Mouse (Mus musculus): Measurements from ENCODE around the gene Pde4a. TPM values are rescaled to one million over a fixed set of nuclear protein-coding genes. Genes with fewer than 3 reads are reported as not detected.
"Not testable (repeated sequence)": the region's sequence is repeated elsewhere in the genome, so short reads cannot be mapped to it uniquely, and the experiment has no call there.

Gene Pde4a
- polyA plus RNA-seq, 1 experiment from 2014 or later = 12.8 TPM

DNA sequence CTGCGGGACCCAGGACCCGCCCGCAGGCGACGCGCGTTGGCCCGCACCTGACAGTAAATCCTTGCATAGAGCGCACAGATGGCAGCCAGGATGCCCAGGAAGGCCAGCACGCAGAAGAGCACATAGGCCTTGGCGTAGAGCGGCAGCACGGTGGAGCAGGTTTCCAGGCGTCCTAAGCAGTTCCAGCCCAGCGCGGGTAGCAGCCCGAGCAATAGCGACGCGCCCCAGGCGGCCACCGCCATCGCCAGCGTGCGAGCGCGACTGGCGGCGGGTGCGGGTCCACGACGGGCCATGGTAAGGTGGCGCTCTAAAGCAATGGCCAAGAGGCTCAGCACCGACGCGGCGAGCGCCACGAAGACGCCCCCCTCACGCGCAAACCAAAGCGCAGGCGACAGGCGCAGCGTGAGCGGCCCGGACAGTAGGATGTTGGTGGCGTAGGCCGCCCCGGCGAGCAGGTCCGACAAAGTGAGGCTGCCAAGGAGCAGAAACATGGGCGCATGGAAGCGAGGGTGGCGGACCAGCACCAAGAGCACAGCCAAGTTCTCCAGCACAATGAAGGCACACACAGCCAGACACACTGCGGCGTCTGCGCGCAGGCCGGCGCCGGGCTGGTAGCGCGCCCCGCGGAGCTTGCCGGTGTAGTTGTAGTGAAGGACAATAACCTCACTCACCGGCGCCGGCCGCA lies 79.1 kb downstream of the Pde4a start:
- Histone ChIP-seq H3K9ac (peak overlapping the region; percentile 48), H3K4me3 (replicated peaks) (peak overlapping the region; percentile 43), H3K4me1 (peaks cover 23% of the 10 kb centered on the region), H3K27me3 (peaks cover 90% of the 10 kb centered on the region), H3K9me3 (no peaks in the 10 kb centered on the region), H3K27ac (no peak overlapping the region), H3K36me3 (replicated peaks) (no peaks in the 10 kb centered on the region), H3K4me2 (peak overlapping the region; percentile 69)
- ATAC-seq (ENCODE audit: low FRiP score) = no peak; the same call in 1 of the 2 replicates
- WGBS = under 1% methylated on average over 72 of the region's 72 CpGs

GRCm38 (mm10) chr9:21245113-21245487 lies 79.6 kb downstream of the Pde4a start:
- H3K27ac ChIP-seq = no peak overlapping the region
- H3K4me3 ChIP-seq (replicated peaks) = peak overlapping the region; percentile 43
- peaks cover 21% of the 10 kb centered on the region for H3K4me1 ChIP-seq
- no peak for ATAC-seq (ENCODE audit: low FRiP score)
- H3K4me2 ChIP-seq = peak overlapping the region; percentile 69
- peaks cover 94% of the 10 kb centered on the region for H3K27me3 ChIP-seq
- H3K9ac ChIP-seq = peak overlapping the region; percentile 48
- no peaks in the 10 kb centered on the region for H3K9me3 ChIP-seq
- under 1% methylated on average over 16 of the region's 16 CpGs for WGBS
- H3K36me3 ChIP-seq (replicated peaks) = no peaks in the 10 kb centered on the region

DNA sequence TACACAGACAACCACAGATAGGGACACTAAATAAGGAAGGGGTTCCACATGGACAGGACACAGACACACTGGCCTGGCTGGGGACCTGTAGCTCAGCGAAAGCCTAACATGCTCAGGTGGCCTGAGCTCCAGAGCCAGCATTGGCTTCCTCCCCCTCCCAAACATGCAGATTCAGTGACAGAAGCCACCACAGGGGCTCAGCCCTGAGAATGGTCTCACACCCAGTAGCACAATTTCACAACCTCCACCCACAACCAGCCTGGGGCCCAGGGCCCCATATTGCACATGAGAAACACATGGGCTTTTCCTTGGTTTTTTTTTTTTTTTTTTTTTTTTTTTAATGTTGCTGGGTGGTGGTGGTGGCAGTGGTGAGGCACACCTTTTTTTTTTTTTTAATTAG lies 80.8 kb downstream of the Pde4a start:
- peaks cover 97% of the 10 kb centered on the region for H3K27me3 ChIP-seq
- no peak for ATAC-seq (ENCODE audit: low FRiP score)
- H3K27ac ChIP-seq = no peak overlapping the region
- H3K9ac ChIP-seq = no peak overlapping the region
- 81% methylated on average over 1 of the region's 1 CpGs for WGBS
- H3K4me3 ChIP-seq (replicated peaks) = no peak overlapping the region; the same call in 1 of the 2 replicates
- no peaks in the 10 kb centered on the region for H3K9me3 ChIP-seq
- no peak overlapping the region for H3K4me2 ChIP-seq
- H3K4me1 ChIP-seq = peaks cover 21% of the 10 kb centered on the region
- no peaks in the 10 kb centered on the region for H3K36me3 ChIP-seq (replicated peaks)

DNA sequence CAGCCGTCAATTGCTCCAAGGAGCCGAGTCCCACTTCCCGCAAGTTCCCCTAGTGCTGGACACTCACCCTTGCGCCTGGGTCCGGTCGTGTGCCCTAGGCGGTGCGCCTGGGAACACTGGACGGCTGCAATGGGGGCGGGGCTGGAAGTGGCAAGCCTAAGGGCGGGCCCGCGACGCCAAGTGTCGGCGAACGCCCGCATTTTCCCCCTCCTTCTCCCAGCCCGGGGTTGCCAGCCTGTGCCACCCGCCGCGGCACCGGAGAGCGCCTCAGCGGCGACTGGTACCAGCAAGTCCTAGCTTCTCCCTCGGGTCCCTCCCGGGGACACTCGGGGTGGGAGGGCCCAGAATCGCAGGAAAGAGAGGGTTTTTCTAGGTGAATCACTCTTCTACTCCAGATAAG lies 82.8 kb downstream of the Pde4a start, which contains the start of gene S1pr5:
Gene S1pr5 (minus strand): TSS at position 118 of the 400 bp plus-strand sequence.
- no peak within 1 kb of the TSS for H3K27ac ChIP-seq
- H3K9me3 ChIP-seq = no peaks in the 10 kb centered on the region
- peak within 1 kb of the TSS; percentile 23 for H3K4me3 ChIP-seq (replicated peaks)
- H3K9ac ChIP-seq = 0 out of 2 replicates have a peak within 1 kb of the TSS, but pooled peaks have one; percentile 12
- peaks cover 21% of the 10 kb centered on the region for H3K4me1 ChIP-seq
- no peak for ATAC-seq (ENCODE audit: low FRiP score)
- H3K27me3 ChIP-seq = peaks cover 94% of the 10 kb centered on the region
- under 1% methylated on average over 30 of the region's 30 CpGs for WGBS
- H3K36me3 ChIP-seq (replicated peaks) = no peaks in the 10 kb centered on the region
- H3K4me2 ChIP-seq = peak within 1 kb of the TSS; percentile 26; the same call in 1 of the 2 replicates

DNA sequence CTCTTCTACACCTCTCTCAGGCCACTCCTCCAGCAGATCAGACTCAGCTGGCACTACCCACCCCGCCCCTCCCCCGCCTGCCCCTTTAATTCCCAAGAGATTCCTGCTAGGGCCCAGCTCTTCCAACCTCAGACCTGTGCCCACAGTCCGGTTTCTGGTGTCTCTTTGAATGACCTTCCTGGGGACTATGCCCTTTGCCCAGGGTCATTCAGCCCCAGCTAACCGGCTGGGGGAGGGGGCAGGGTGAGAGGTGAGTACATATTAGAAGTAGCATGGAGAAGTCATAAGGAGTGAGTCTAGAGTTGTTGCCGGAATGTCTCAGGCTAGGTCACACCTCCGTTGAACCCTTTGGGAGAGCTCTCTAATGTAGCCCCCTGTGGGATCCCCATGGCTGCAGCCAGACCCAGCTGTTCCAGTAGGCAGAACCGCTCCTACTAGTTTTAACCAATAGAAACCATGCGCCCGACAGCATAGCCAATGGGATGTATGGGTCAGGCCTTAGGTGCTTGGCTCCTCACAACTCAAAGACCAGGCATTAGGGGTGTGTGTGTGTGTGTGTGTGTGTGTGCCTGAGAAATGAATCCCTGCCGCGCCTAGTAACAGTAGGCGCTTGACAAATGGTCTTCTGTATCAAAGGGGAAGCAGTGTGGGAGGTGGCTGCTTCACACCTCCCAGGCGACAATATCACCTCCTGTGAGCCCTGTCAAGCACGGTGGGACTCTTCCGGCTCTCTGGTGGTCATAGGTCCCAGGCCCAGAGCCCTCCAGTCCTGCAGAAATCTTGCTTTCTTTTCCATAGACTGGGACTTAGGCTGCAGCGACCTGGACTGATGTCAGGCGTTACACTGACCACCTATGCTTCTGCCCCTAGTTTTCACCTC lies 84.4 kb downstream of the Pde4a start:
- Histone ChIP-seq H3K4me3 (replicated peaks) (no peak overlapping the region), H3K27me3 (peaks cover 79% of the 10 kb centered on the region), H3K36me3 (replicated peaks) (no peaks in the 10 kb centered on the region), H3K9me3 (no peaks in the 10 kb centered on the region), H3K27ac (no peak overlapping the region), H3K4me1 (peaks cover 8% of the 10 kb centered on the region), H3K9ac (no peak overlapping the region), H3K4me2 (no peak overlapping the region)
- WGBS = 41% methylated on average over 17 of the region's 17 CpGs
- ATAC-seq (ENCODE audit: low FRiP score) = no peak

- ATAC-seq (ENCODE audit: low FRiP score) = no peak
Observed at GRCm38 (mm10) chr9:21250509-21250908, 85.0 kb downstream of the Pde4a start.

DNA sequence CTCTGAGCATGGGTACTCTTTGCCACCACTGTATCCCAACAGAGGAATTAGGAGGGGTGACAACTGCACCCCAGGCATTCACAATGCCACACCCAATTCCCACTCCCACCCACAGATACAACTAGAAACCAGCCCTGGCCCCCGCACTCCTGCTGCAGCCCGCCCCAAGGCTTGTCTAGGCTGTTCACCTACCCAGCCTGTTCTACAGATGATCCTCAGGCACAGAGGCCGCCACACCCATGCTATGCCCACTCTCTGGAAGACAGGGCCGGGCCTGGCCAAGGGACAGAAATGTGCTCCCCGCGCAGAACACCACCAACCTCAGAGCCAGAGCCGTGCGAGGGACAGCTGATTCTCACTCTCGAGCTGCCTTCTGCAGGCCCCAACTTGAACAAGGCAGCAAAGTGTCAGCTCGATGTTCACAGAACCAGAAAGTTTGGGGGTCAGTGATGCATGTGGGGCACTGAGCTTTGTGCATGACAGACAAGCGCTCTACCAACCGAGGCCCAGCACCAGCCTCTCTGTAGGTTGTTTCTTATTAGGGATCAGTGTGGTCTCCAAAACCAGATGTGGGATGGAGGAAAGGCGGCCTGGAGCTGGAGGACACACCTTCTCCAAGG lies 85.7 kb downstream of the Pde4a start:
- Histone ChIP-seq H3K27me3 (peaks cover 65% of the 10 kb centered on the region), H3K9ac (no peak overlapping the region), H3K27ac (no peak overlapping the region), H3K4me3 (replicated peaks) (no peak overlapping the region), H3K36me3 (replicated peaks) (no peaks in the 10 kb centered on the region), H3K4me2 (no peak overlapping the region), H3K4me1 (peaks cover 3% of the 10 kb centered on the region; the same call in 1 of the 2 replicates), H3K9me3 (no peaks in the 10 kb centered on the region)
- ATAC-seq (ENCODE audit: low FRiP score) = no peak
- 66% methylated on average over 13 of the region's 13 CpGs for WGBS

More at GRCm38 (mm10) chr9:21250509-21250908, 85.0 kb downstream of the Pde4a start:
- Histone ChIP-seq H3K4me3 (replicated peaks) (no peak overlapping the region), H3K4me2 (no peak overlapping the region), H3K9me3 (no peaks in the 10 kb centered on the region), H3K27ac (no peak overlapping the region), H3K27me3 (peaks cover 73% of the 10 kb centered on the region), H3K36me3 (replicated peaks) (no peaks in the 10 kb centered on the region), H3K9ac (no peak overlapping the region), H3K4me1 (peaks cover 3% of the 10 kb centered on the region; the same call in 1 of the 2 replicates)
- 57% methylated on average over 2 of the region's 2 CpGs for WGBS

- H3K27ac ChIP-seq = no peak overlapping the region
- H3K9ac ChIP-seq = no peak overlapping the region
- peaks cover 42% of the 10 kb centered on the region for H3K27me3 ChIP-seq
- no peaks in the 10 kb centered on the region for H3K4me1 ChIP-seq
- no peak overlapping the region for H3K4me2 ChIP-seq
- ATAC-seq (ENCODE audit: low FRiP score) = no peak
- H3K36me3 ChIP-seq (replicated peaks) = no peaks in the 10 kb centered on the region
- H3K9me3 ChIP-seq = no peaks in the 10 kb centered on the region
- H3K4me3 ChIP-seq (replicated peaks) = no peak overlapping the region
Observed at GRCm38 (mm10) chr9:21254690-21255089, 89.2 kb downstream of the Pde4a start.

DNA sequence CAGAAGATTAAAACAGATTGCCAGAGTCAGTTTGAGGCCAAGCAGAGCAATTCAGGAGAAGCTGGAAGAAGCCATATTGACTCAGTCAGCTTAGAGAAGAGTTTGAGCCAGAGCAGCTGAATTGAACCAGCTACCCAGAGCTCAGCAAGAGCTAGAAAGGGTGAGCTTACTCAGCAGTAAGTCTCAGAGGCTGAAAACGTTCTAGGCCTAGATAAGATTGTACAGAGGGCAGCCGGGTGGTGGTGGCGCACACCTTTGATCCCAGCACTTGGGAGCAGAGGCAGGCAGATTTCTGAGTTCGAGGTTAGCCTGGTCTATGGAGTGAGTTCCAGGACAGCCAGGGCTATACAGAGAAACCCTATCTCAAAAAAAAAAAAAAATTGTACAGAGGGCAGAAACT lies 90.8 kb downstream of the Pde4a start:
- H3K27me3 ChIP-seq = peaks cover 26% of the 10 kb centered on the region
- 83% methylated on average over 4 of the region's 4 CpGs for WGBS
- not testable (repeated sequence) for H3K4me3 ChIP-seq (replicated peaks); H3K9ac ChIP-seq; H3K4me2 ChIP-seq; H3K36me3 ChIP-seq (replicated peaks); ATAC-seq (ENCODE audit: low FRiP score); H3K27ac ChIP-seq; H3K4me1 ChIP-seq; H3K9me3 ChIP-seq

GRCm38 (mm10) chr9:21260491-21261040 lies 95.1 kb downstream of the Pde4a start:
- Histone ChIP-seq H3K9ac (no peak overlapping the region), H3K4me2 (no peak overlapping the region), H3K4me1 (peaks cover 6% of the 10 kb centered on the region), H3K9me3 (no peaks in the 10 kb centered on the region), H3K36me3 (replicated peaks) (no peaks in the 10 kb centered on the region), H3K27me3 (0 out of 2 replicates have a peak, but pooled peaks cover 10% of the 10 kb centered on the region), H3K4me3 (replicated peaks) (no peak overlapping the region), H3K27ac (no peak overlapping the region)
- 68% methylated on average over 6 of the region's 6 CpGs for WGBS
- ATAC-seq (ENCODE audit: low FRiP score) = no peak

DNA sequence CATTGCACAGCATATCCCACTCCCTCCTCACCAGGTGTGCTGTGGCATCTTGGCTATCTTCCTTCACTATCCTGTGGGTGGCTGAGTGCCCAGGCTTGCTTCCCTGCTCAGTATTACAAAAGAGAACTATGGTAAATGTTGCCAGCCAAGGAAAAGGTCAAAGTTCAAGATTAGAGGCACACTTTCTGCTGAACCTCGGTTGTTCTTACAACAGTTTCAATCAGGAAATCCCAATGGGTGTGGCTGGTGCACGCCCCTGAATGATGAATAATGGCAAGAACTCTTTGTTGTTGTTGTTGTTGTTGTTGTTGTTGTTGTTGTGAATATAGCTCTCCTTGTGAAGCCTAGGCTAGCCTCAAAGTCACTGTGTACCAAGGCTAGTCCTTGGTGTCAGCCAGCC lies 96.3 kb downstream of the Pde4a start:
- no peak overlapping the region for H3K9ac ChIP-seq
- H3K4me3 ChIP-seq (replicated peaks) = no peak overlapping the region
- WGBS = 69% methylated on average over 2 of the region's 2 CpGs
- ATAC-seq (ENCODE audit: low FRiP score) = no peak
- H3K4me1 ChIP-seq = peaks cover 19% of the 10 kb centered on the region
- H3K27ac ChIP-seq = no peak overlapping the region
- no peak overlapping the region for H3K4me2 ChIP-seq
- H3K27me3 ChIP-seq = 0 out of 2 replicates have a peak, but pooled peaks cover 10% of the 10 kb centered on the region
- no peaks in the 10 kb centered on the region for H3K9me3 ChIP-seq
- peaks cover 4% of the 10 kb centered on the region for H3K36me3 ChIP-seq (replicated peaks)
